Mouse (Mus musculus) small intestine, adult 10 weeks (tissue): ENCODE data around the gene Ticam1. TPM values are rescaled to one million over a fixed set of nuclear protein-coding genes. Genes with fewer than 3 reads are reported as not detected.

Experiments
- polyA plus RNA-seq: library from polyadenylated mRNA; stranded (reverse); fragments of 350-450 nt; fragmentation: Illumina TruSeq; extraction: RNeasy Lipid Tissue Mini Kit (QIAGEN cat#74804); gene quantifications from one replicate; pipeline ENCODE4 v1.2.3, GENCODE M21; 2014; ENCODE audit warnings: low replicate concordance

Ticam1 gene
- 0.63 TPM for polyA plus RNA-seq

GRCm38 (mm10) chr17:56276643-56277566 lies at the start of gene Ticam1:
TSS of gene Ticam1 (minus strand) at chr17:56276786.

DNA sequence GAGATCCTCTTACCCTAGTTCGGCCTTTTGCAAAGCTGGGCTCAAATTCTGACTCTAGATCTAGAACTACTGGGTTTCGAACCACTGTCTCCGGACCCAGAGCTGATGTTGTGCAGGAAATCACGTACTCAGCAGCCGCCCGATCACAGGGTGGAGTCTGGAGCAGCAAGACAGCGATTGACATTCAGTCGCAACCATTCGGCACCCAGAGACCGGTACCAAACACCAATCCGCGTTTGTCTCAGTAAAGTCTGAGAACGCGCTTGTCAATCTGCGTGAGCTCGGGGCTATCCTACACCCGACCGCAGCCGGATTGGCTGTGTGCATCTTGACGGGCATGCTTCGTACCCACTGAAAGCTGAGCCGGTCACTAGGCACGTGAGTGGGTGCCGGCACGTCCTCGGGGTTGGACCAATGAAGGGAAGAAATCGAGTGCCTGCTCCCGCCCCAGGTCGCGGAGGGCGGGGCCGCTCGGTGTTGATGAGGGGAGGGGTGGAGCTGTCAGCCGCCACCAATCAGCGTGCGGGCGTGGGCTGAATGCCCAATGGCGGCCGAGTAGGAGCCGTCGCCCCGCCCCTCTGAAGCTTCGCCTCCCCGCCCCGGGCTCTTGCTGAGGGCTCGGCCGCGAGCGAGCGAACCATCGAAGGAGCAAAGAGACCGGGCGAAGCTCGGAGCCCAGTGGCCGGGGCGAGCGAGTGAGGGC lies 49.0 kb upstream of the Ticam1 start, which contains the start of gene Kdm4b:
Kdm4b (plus strand) TSS at position 613 of the 703 bp plus-strand sequence.

DNA sequence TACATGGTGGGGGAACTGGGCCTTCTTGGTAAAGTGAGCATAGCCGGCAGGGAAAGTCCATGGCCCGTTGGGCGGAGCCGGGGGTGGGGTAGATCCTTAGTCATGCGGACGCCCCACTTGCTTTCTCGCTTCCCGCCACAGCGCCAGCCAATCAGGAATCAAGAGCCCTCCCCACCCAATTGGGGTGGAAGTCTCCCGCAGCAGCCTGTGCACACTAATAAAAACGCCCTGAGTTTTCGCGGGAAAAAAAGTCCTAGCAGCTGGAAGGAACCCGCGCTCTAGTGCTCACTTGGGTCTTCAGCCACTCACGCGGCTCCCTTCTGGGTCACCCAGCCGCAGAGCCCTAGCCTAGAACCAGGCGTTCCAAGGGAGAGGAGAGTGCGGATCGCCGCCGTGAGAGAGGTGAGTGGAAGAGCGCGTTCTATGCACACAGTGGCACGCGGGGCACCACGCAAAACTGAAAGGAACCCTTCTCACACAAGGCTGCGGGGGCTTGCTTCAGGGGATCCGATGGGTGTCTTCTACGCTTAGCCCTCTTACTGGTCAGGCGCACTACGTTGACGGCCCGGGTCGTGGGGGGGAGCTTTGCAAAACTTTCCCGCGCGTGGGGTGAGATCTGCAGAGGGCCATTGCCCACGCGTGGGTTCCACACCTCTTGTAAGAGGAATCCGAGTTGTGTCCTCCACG lies 26.7 kb upstream of the Ticam1 start, which contains the start of gene Uhrf1:
Uhrf1 (plus strand) TSS at position 162 of the 687 bp plus-strand sequence.

DNA sequence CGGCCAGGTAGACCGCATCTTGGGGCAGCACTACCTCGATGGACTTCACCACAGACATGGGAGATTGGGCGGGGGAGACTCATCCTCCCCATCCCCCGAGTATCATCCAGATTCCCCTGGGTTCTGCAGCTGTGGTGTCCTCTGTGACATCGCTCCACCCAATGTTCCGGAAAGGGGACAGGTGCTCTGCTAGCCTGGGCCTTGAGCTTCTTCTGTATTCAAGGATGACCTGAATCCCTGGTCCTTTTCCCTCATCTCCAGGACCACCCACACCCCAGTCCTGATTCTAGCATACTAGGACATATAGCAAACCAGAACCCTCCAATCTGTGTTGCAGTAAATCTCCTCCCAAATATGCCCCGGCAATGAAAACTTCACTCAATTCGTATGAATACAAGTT lies 23.6 kb upstream of the Ticam1 start, which contains the start of gene Arrdc5:
Arrdc5 (minus strand) TSS at position 101 of the 400 bp plus-strand sequence.

DNA sequence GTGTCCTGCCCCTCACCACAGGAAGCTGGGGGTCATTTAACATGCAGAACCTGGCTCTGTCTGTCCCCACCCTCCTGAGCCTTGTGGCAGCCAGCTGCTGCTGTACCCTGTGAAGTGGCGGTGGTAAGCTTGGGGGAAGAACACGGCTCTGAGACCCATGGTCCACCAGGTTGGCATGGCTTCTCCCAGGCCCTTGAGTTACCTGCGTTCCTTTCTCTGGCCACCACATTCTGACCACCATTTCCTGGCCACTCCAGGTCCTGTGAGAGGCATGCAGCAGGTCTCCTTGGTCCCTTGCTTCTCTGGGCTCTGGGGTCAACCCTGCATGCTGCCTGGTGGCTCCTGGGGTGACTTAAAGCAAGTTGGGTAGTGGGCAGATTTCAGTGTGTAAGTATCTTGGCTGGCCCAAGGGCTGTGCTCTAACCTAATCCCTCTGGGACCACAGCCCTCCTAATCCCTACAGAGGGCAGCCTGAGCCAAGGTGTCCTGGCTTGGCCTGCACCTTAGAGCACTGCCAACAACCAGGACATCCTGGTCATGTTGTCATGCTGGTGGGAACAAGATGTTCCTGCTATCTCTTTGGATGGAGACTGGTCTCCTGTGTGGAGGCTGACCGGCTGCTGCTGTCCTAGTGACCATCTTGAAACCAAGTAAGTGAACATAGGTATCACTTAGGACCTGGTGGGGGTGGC lies 16.1 kb upstream of the Ticam1 start, which contains the start of gene Plin3:
Plin3 (minus strand) TSS at position 343 of the 692 bp plus-strand sequence.

GRCm38 (mm10) chr17:56256239-56256881 lies 20.2 kb downstream of the Ticam1 start, which contains the start of gene Fem1a:
TSS of gene Fem1a (plus strand) at chr17:56256810.

Other genes with a start within 250 kb of the Ticam1 start
- 0.52 TPM for gene Sh3gl1, start 240.2 kb downstream of the Ticam1 start, polyA plus RNA-seq
- gene Chaf1a, start 236.3 kb downstream of the Ticam1 start, polyA plus RNA-seq = 0.26 TPM
- 14.4 TPM for gene Ubxn6, start 201.8 kb downstream of the Ticam1 start, polyA plus RNA-seq
- gene Hdgfl2, start 197.2 kb downstream of the Ticam1 start, polyA plus RNA-seq = 2.2 TPM
- 0.41 TPM for gene Plin4, start 167.0 kb downstream of the Ticam1 start, polyA plus RNA-seq
- not detected for gene Plin5, start 159.2 kb downstream of the Ticam1 start, polyA plus RNA-seq
- not detected for gene Lrg1, start 154.8 kb downstream of the Ticam1 start, polyA plus RNA-seq
- not detected for gene Sema6b, start 136.4 kb downstream of the Ticam1 start, polyA plus RNA-seq
- gene Tnfaip8l1, start 114.3 kb downstream of the Ticam1 start, polyA plus RNA-seq = 0.97 TPM
- 5.6 TPM for gene Mydgf, start 92.9 kb downstream of the Ticam1 start, polyA plus RNA-seq
- gene Dpp9, start 57.9 kb downstream of the Ticam1 start, polyA plus RNA-seq = 0.15 TPM
- 2.2 TPM for gene Fem1a, start 20.0 kb downstream of the Ticam1 start, polyA plus RNA-seq
- gene Plin3, start 16.1 kb upstream of the Ticam1 start, polyA plus RNA-seq = 90.5 TPM
- gene Arrdc5, start 23.5 kb upstream of the Ticam1 start, polyA plus RNA-seq = not detected
- 12.6 TPM for gene Uhrf1, start 26.5 kb upstream of the Ticam1 start, polyA plus RNA-seq
- 0.52 TPM for gene Kdm4b, start 49.3 kb upstream of the Ticam1 start, polyA plus RNA-seq
- 0.37 TPM for gene Ptprs, start 199.7 kb upstream of the Ticam1 start, polyA plus RNA-seq
- not detected for gene Znrf4, start 235.6 kb upstream of the Ticam1 start, polyA plus RNA-seq